In the genomic region with DNA sequence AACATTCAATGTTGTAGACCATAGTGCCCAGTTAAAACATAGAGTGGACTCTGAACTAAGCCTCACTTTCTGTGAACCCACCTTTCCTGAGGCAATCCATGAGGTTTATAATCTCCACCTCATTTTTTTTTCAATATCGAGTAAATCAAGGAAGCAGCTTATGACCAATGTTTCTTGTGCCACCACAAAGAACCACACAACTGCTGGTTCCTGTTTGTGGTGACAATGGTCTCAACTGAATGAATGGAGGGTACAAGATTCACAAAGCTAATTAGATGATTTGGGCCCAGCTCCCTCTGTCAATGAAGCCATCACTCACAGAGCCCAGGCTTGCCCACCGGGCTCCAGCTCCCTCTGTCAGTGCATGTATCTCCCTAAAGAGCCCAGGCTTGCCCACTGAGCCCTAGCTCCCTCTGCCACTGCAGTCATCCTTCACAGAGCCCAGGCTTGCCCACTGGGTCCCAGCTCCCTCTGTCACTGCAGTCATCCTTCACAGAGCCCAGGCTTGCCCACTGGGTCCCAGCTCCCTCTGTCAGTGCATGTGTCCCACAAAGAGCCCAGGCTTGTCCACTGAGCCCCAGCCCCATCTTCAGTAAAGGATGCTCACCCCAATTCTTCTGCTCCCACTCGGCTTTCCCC, we compare ENCODE assay signal across 26 mouse cellular contexts. TPM values are rescaled to one million over a fixed set of nuclear protein-coding genes. Genes with fewer than 3 reads are reported as not detected.
DNase-seq lines count a peak whose midpoint lies in the region; ATAC-seq and TF ChIP-seq lines count a peak whose summit lies in the region.
"Had no signal": no experiment of that assay in that cellular context is flagged by ENCODE, and none has a peak within 500 bp of the region (broad histone marks: within the 10 kb centered on the region; RNA-seq: fewer than 3 reads in every experiment).

No protein-coding gene starts in this region.

- peak; percentile 45; the same call in 1 of the 2 replicates for ATAC-seq in megakaryocyte, adult 5-6 weeks (ENCODE audit: poor library complexity, severe bottlenecking)
- ATAC-seq: activated CD4-positive, CD25-positive, alpha-beta regulatory T cell, adult 4 months; forebrain, embryonic 16.5 days had no signal

- no peak for TF ChIP-seq CTCF in kidney, adult 2 months (conservative IDR thresholded peaks at IDR 0.05; ENCODE audit: insufficient read depth, insufficient read length, low read depth, low read length)

- H3K4me3 ChIP-seq in kidney, adult 2 months (ENCODE audit: insufficient read depth, low read depth, low read length), result no peak overlapping the region
- no peak overlapping the region for H3K4me3 ChIP-seq in brown adipose tissue, adult 24 weeks (ENCODE audit: insufficient read depth, low read depth, low read length)
- H3K4me3 ChIP-seq: embryonic facial prominence, embryonic 12.5 days; heart, embryonic 13.5 days; hindbrain, embryonic 12.5 days; neural tube, embryonic 15.5 days had no signal

- DNase-seq in kidney, adult 2 months, result no peak
- no peak for DNase-seq in kidney, adult 9 months
- peak; percentile 81 for DNase-seq in 416B (ENCODE audit: low read depth)
- no peak for DNase-seq in cerebellum, adult 11-12 months
- DNase-seq: adrenal gland, adult 2 months; adrenal gland, postnatal 36 days; cerebellum, adult 8-10 months; cerebellum, postnatal 25 days; kidney, adult 11 months; kidney, postnatal 36 days; layer of hippocampus, postnatal 36 days; liver; midbrain, embryonic 14.5 days; retina, postnatal 1 day; right cerebral cortex, postnatal 14 days had no signal

- no peak for TF ChIP-seq POLR2A in kidney, adult 2 months (IDR thresholded peaks at IDR 0.05; ENCODE audit: low read depth, low read length)

- H3K36me3 ChIP-seq in kidney, adult 2 months (ENCODE audit: control insufficient read depth, insufficient read depth, low read length), result no peaks in the 10 kb centered on the region
- H3K36me3 ChIP-seq: embryonic facial prominence, embryonic 12.5 days; heart, embryonic 13.5 days; hindbrain, embryonic 12.5 days; neural tube, embryonic 15.5 days had no signal

- no peaks in the 10 kb centered on the region for H3K4me1 ChIP-seq in kidney, adult 2 months (ENCODE audit: control insufficient read depth, insufficient read depth, low read length)
- H3K4me1 ChIP-seq in brown adipose tissue, adult 24 weeks (ENCODE audit: control insufficient read depth, insufficient read depth, insufficient read length, low read length), result peaks cover 10% of the 10 kb centered on the region
- H3K4me1 ChIP-seq: hindbrain, embryonic 12.5 days had no signal

- 86% methylated on average over 3 of the region's 3 CpGs for WGBS in kidney, adult 2 months

- H3K27ac ChIP-seq in kidney, adult 2 months (ENCODE audit: insufficient read depth, low read depth, low read length), result peak overlapping the region; percentile 84
- peak overlapping the region; percentile 99 for H3K27ac ChIP-seq in brown adipose tissue, adult 24 weeks (replicated peaks; ENCODE audit: low read depth, low read length)
- H3K27ac ChIP-seq: embryonic facial prominence, embryonic 12.5 days; liver, embryonic 14.5 days; neural tube, embryonic 15.5 days had no signal

- no peaks in the 10 kb centered on the region for H3K27me3 ChIP-seq in kidney, adult 2 months (replicated peaks; ENCODE audit: control insufficient read depth, insufficient read depth, low read length)
- H3K27me3 ChIP-seq: embryonic facial prominence, embryonic 12.5 days; heart, embryonic 13.5 days; hindbrain, embryonic 12.5 days; neural tube, embryonic 15.5 days had no signal

RNA-seq across cellular contexts. Expression of a gene that starts 1.2 kb away (rescaled TPM):
- 3.1 and 4.3 TPM in 2 replicates for polyA plus RNA-seq in kidney, adult 2 months (2012; rRNA removed)
- 2.8 and 6.6 TPM in 2 replicates for polyA plus RNA-seq in brown adipose tissue, adult 24 weeks (2012; ENCODE audit: insufficient read depth, insufficient read length, missing spikeins)
- total RNA-seq in megakaryocyte, adult 5-6 weeks (2015), result 0.21 and 0.69 TPM in 2 replicates
- total RNA-seq in megakaryocyte, adult 5-6 weeks (2017), result 0.04 and 0.08 TPM in 2 replicates
- total RNA-seq: CH12.LX had no signal
- polyA plus RNA-seq: activated CD4-positive, CD25-positive, alpha-beta regulatory T cell, adult 4 months; C2C12 had no signal
